ENCODE assay signal across 9 mouse cellular contexts in genomic region chr19:5512091-5513004, GRCm38 (mm10). TPM values are rescaled to one million over a fixed set of nuclear protein-coding genes. Genes with fewer than 3 reads are reported as not detected.
DNase-seq lines count a peak whose midpoint lies in the region; ATAC-seq and TF ChIP-seq lines count a peak whose summit lies in the region.
"Had no signal": no experiment of that assay in that cellular context is flagged by ENCODE, and none has a peak within 500 bp of the region (broad histone marks: within the 10 kb centered on the region; RNA-seq: fewer than 3 reads in every experiment).

No protein-coding gene starts in this region.

- TF ChIP-seq CTCF in heart, postnatal 0 days (IDR thresholded peaks at IDR 0.05; ENCODE audit: low read depth): no peak
- TF ChIP-seq CTCF in midbrain, postnatal 0 days (IDR thresholded peaks at IDR 0.05): no peak

- no peak for DNase-seq in heart, postnatal 0 days (ENCODE audit: low spot score)
- no peak for DNase-seq in heart, adult 8-10 months (ENCODE audit: low spot score)
- DNase-seq in B cell, adult 2 months: peak; percentile 62 to 68
- no peak for DNase-seq in ovary, adult 18-20 months (ENCODE audit: low spot score)
- DNase-seq in MN1 (ENCODE audit: low spot score): no peak
- no peak for DNase-seq in midbrain, postnatal 0 days (ENCODE audit: low spot score)

- peak overlapping the region; percentile 20 for H3K27ac ChIP-seq in heart, postnatal 0 days (ENCODE audit: low read depth)
- no peak overlapping the region for H3K27ac ChIP-seq in midbrain, postnatal 0 days (ENCODE audit: low read depth, low read length)
- H3K27ac ChIP-seq: midbrain, embryonic 13.5 days had no signal

- H3K9ac ChIP-seq in heart, postnatal 0 days (replicated peaks; ENCODE audit: low read depth, low read length): no peak overlapping the region
- H3K9ac ChIP-seq in midbrain, postnatal 0 days (replicated peaks; ENCODE audit: low read length, poor library complexity, severe bottlenecking): no peak overlapping the region
- H3K9ac ChIP-seq: midbrain, embryonic 13.5 days had no signal

- WGBS in heart, postnatal 0 days: 56% methylated on average over 12 of the region's 12 CpGs
- 78% methylated on average over 12 of the region's 12 CpGs for WGBS in midbrain, postnatal 0 days

- H3K36me3 ChIP-seq in heart, postnatal 0 days (replicated peaks; ENCODE audit: control insufficient read depth, insufficient read depth, low read length): no peaks in the 10 kb centered on the region
- H3K36me3 ChIP-seq in midbrain, postnatal 0 days (ENCODE audit: insufficient read depth, low read length): no peaks in the 10 kb centered on the region
- H3K36me3 ChIP-seq: midbrain, embryonic 13.5 days had no signal

- no peaks in the 10 kb centered on the region for H3K27me3 ChIP-seq in heart, postnatal 0 days (ENCODE audit: control insufficient read depth, insufficient read depth, low read length)
- H3K27me3 ChIP-seq in midbrain, postnatal 0 days (ENCODE audit: insufficient read depth, low read length): no peaks in the 10 kb centered on the region
- H3K27me3 ChIP-seq: midbrain, embryonic 13.5 days had no signal

- TF ChIP-seq EP300 in heart, postnatal 0 days (IDR thresholded peaks at IDR 0.05; ENCODE audit: low read depth): no peak

- ATAC-seq in heart, postnatal 0 days (ENCODE audit: insufficient read depth, low read depth): no peak
- ATAC-seq in common myeloid progenitor, adult 5-6 weeks (replicated peaks; ENCODE audit: low read depth, poor library complexity, severe bottlenecking): peak; percentile 76
- peak; percentile 64 for ATAC-seq in megakaryocyte progenitor cell, adult 5-6 weeks (replicated peaks; ENCODE audit: poor library complexity)
- ATAC-seq in midbrain, postnatal 0 days (ENCODE audit: low FRiP score): no peak
- ATAC-seq: midbrain, embryonic 13.5 days had no signal

- H3K4me1 ChIP-seq in heart, postnatal 0 days (ENCODE audit: control insufficient read depth, insufficient read depth): peaks cover 30% of the 10 kb centered on the region
- peaks cover 8% of the 10 kb centered on the region; the same call in 1 of the 2 replicates for H3K4me1 ChIP-seq in midbrain, postnatal 0 days (ENCODE audit: insufficient read depth, low read length)

- no peaks in the 10 kb centered on the region for H3K9me3 ChIP-seq in heart, postnatal 0 days (replicated peaks; ENCODE audit: control insufficient read depth, low read length)
- H3K9me3 ChIP-seq in midbrain, postnatal 0 days (ENCODE audit: low read length): no peaks in the 10 kb centered on the region
- H3K9me3 ChIP-seq: midbrain, embryonic 13.5 days had no signal

- peak overlapping the region; percentile 3; the same call in 1 of the 2 replicates for H3K4me3 ChIP-seq in heart, postnatal 0 days (ENCODE audit: low read depth, low read length)
- H3K4me3 ChIP-seq in midbrain, postnatal 0 days (ENCODE audit: low read depth, low read length): no peak overlapping the region
- H3K4me3 ChIP-seq: midbrain, embryonic 13.5 days had no signal

- peak overlapping the region; percentile 21 for H3K4me2 ChIP-seq in heart, postnatal 0 days (ENCODE audit: low read depth, low read length)
- no peak overlapping the region for H3K4me2 ChIP-seq in midbrain, postnatal 0 days (ENCODE audit: low read depth, low read length, poor library complexity, severe bottlenecking)

RNA-seq across cellular contexts. Expression of gene Snx32, which starts 2.0 kb away (rescaled TPM):
- 8.6 and 22.6 TPM in 2 replicates for total RNA-seq in heart, postnatal 0 days (2014; rRNA removed; ENCODE audit: low replicate concordance)
- 9.1 and 9.3 TPM in 2 replicates for polyA plus RNA-seq in heart, postnatal 0 days (2015; fragmentation: Nextera tagmentation; extraction: Ambion mirVana)
- total RNA-seq in heart, adult 8-10 months (2022): 1 to 10 TPM; 3.7 to 6.5 (median 6.0) TPM
- 1.3 and 2.9 TPM in 2 replicates for total RNA-seq in common myeloid progenitor, adult 5-6 weeks (2017)
- 0.73 and 2.8 TPM in 2 replicates for total RNA-seq in megakaryocyte progenitor cell, adult 5-6 weeks (2015)
- 1.7 and 1.9 TPM in 2 replicates for total RNA-seq in megakaryocyte progenitor cell, adult 5-6 weeks (2017)
- total RNA-seq in midbrain, postnatal 0 days (2014; rRNA removed): 86.2 and 100 TPM in 2 replicates
- polyA plus RNA-seq in midbrain, postnatal 0 days (2015; fragmentation: Nextera tagmentation; extraction: Ambion mirVana): 88.7 and 94.4 TPM in 2 replicates

RNA-seq across cellular contexts. Expression of gene 1700020D05Rik, which starts 8.8 kb away (rescaled TPM):
- not detected in 2 replicates for total RNA-seq in heart, postnatal 0 days (2014; rRNA removed; ENCODE audit: low replicate concordance)
- not detected in 2 replicates for polyA plus RNA-seq in heart, postnatal 0 days (2015; fragmentation: Nextera tagmentation; extraction: Ambion mirVana)
- total RNA-seq in heart, adult 8-10 months (2022): 1 to 10 TPM in 1 of 4 experiments, under 1 TPM in 3; 0.52 to 1.4 (median 0.81) TPM
- not detected in 2 replicates for total RNA-seq in common myeloid progenitor, adult 5-6 weeks (2017)
- 0.66 and 1.7 TPM in 2 replicates for total RNA-seq in megakaryocyte progenitor cell, adult 5-6 weeks (2015)
- 1.5 TPM in 1 of 2 replicates, not detected in the other for total RNA-seq in megakaryocyte progenitor cell, adult 5-6 weeks (2017)
- 3.2 and 7.3 TPM in 2 replicates for total RNA-seq in midbrain, postnatal 0 days (2014; rRNA removed)
- polyA plus RNA-seq in midbrain, postnatal 0 days (2015; fragmentation: Nextera tagmentation; extraction: Ambion mirVana): 0.20 TPM in 1 of 2 replicates, not detected in the other

RNA-seq across cellular contexts. Expression of gene Cfl1, which starts 22.1 kb away (rescaled TPM):
- total RNA-seq in heart, postnatal 0 days (2014; rRNA removed; ENCODE audit: low replicate concordance): 448 and 685 TPM in 2 replicates
- polyA plus RNA-seq in heart, postnatal 0 days (2015; fragmentation: Nextera tagmentation; extraction: Ambion mirVana): 948 and 963 TPM in 2 replicates
- total RNA-seq in heart, adult 8-10 months (2022): 100 to 1,000 TPM; 142 to 201 (median 170) TPM
- total RNA-seq in common myeloid progenitor, adult 5-6 weeks (2017): 940 and 946 TPM in 2 replicates
- 1,737 and 1,793 TPM in 2 replicates for total RNA-seq in megakaryocyte progenitor cell, adult 5-6 weeks (2015)
- 1,233 and 1,355 TPM in 2 replicates for total RNA-seq in megakaryocyte progenitor cell, adult 5-6 weeks (2017)
- total RNA-seq in midbrain, postnatal 0 days (2014; rRNA removed): 1,453 and 1,672 TPM in 2 replicates
- 3,482 and 3,602 TPM in 2 replicates for polyA plus RNA-seq in midbrain, postnatal 0 days (2015; fragmentation: Nextera tagmentation; extraction: Ambion mirVana)

RNA-seq across cellular contexts. Expression of gene Mus81, which starts 24.1 kb away (rescaled TPM):
- 45.8 and 62.4 TPM in 2 replicates for total RNA-seq in heart, postnatal 0 days (2014; rRNA removed; ENCODE audit: low replicate concordance)
- 35.8 and 36.8 TPM in 2 replicates for polyA plus RNA-seq in heart, postnatal 0 days (2015; fragmentation: Nextera tagmentation; extraction: Ambion mirVana)
- total RNA-seq in heart, adult 8-10 months (2022): 10 to 100 TPM; 15.8 to 27.3 (median 21.9) TPM
- total RNA-seq in common myeloid progenitor, adult 5-6 weeks (2017): 20.7 and 26.9 TPM in 2 replicates
- 20.4 and 28.8 TPM in 2 replicates for total RNA-seq in megakaryocyte progenitor cell, adult 5-6 weeks (2015)
- 10.3 and 11.6 TPM in 2 replicates for total RNA-seq in megakaryocyte progenitor cell, adult 5-6 weeks (2017)
- 60.9 and 87.3 TPM in 2 replicates for total RNA-seq in midbrain, postnatal 0 days (2014; rRNA removed)
- polyA plus RNA-seq in midbrain, postnatal 0 days (2015; fragmentation: Nextera tagmentation; extraction: Ambion mirVana): 27.9 and 30.4 TPM in 2 replicates

RNA-seq across cellular contexts. Expression of gene Efemp2, which starts 38.6 kb away (rescaled TPM):
- 46.8 and 52.7 TPM in 2 replicates for total RNA-seq in heart, postnatal 0 days (2014; rRNA removed; ENCODE audit: low replicate concordance)
- polyA plus RNA-seq in heart, postnatal 0 days (2015; fragmentation: Nextera tagmentation; extraction: Ambion mirVana): 32.2 and 34.1 TPM in 2 replicates
- 10 to 100 TPM in 2 of 4 experiments, 1 to 10 TPM in 2; 6.5 to 11.2 (median 9.5) TPM for total RNA-seq in heart, adult 8-10 months (2022)
- total RNA-seq in common myeloid progenitor, adult 5-6 weeks (2017): 0.09 TPM in 1 of 2 replicates, not detected in the other
- 0.54 TPM in 1 of 2 replicates, not detected in the other for total RNA-seq in megakaryocyte progenitor cell, adult 5-6 weeks (2015)
- total RNA-seq in megakaryocyte progenitor cell, adult 5-6 weeks (2017): not detected in 2 replicates
- 32.9 and 33.7 TPM in 2 replicates for total RNA-seq in midbrain, postnatal 0 days (2014; rRNA removed)
- polyA plus RNA-seq in midbrain, postnatal 0 days (2015; fragmentation: Nextera tagmentation; extraction: Ambion mirVana): 35.2 and 36.1 TPM in 2 replicates

Comparison
In these comparisons a context has a peak if more than half of its experiments do, and no peak if none do; other contexts are left out.
1. ATAC-seq: peak in common myeloid progenitor, adult 5-6 weeks (single experiment) and megakaryocyte progenitor cell, adult 5-6 weeks (single experiment); none in heart, postnatal 0 days (single experiment) and midbrain, postnatal 0 days (single experiment).
2. DNase-seq: peak in B cell, adult 2 months (2 of 2); none in heart, postnatal 0 days (single experiment), heart, adult 8-10 months (single experiment), ovary, adult 18-20 months (single experiment), MN1 (single experiment) and midbrain, postnatal 0 days (single experiment).